Mouse (Mus musculus) granulocyte monocyte progenitor cell, adult 5-6 weeks (primary cell): ENCODE data around the gene Adgrl2. TPM values are rescaled to one million over a fixed set of nuclear protein-coding genes. Genes with fewer than 3 reads are reported as not detected.
A peak's percentile ranks its signal among the peaks of the same experiment; 100 is the strongest.

ENCODE experiments used
- ATAC-seq: replicated peaks from 2 replicates; pipeline ENCODE4 v1.8.0; 2016; ENCODE audit warnings: mild to moderate bottlenecking, moderate TSS enrichment, inconsistent platforms; ENCODE audit not compliant: poor library complexity, severe bottlenecking
- total RNA-seq, 2 experiments: library from RNA; stranded (forward) in 1 of 2; stranded (reverse) in 1 of 2; fragments of 200-712, 200-1000 nt in 1 of 2; fragments of >200 nt in 1 of 2; fragmentation: Nextera tagmentation in 1 of 2; gene quantifications; 2 replicates each; pipeline ENCODE4 v1.2.3; 2014 to 2017

Gene Adgrl2
- 5.7 and 10.0 TPM in 2 replicates for total RNA-seq (2014; fragmentation: Nextera tagmentation)
- total RNA-seq (2017): 4.2 and 4.6 TPM in 2 replicates

DNA sequence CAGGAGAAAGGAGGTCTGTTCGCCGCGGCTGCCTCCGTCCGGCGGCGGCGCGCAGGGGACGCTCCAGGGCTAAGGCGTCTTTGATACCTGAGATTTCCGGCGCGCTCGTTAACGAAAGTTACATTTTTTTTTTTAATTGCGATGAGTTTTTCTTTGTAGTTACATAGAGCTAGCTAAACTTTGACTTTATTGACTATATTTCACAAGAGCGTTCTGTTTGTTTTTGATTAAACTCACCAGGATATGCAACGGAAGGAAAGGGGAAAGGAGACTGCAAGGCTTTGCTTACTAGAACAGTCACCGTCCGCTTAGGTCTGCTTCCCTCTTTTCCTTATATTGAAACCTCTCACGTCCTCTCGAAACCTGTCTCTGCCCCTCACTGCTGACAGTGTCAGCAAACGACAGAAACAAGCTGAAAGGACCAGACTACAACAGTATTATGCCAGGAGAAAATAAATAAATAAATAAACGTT lies at the start of gene Adgrl2:
Adgrl2 (minus strand) TSS at position 25 of the 473 bp plus-strand sequence.
- peak; percentile 44 for ATAC-seq

- ATAC-seq: no peak
These were observed 48.4 kb upstream of the Adgrl2 start for GRCm38 (mm10) chr3:149038771-149039170.

- ATAC-seq: no peak
These were observed 29.6 kb upstream of the Adgrl2 start for GRCm38 (mm10) chr3:149019925-149020324.

DNA sequence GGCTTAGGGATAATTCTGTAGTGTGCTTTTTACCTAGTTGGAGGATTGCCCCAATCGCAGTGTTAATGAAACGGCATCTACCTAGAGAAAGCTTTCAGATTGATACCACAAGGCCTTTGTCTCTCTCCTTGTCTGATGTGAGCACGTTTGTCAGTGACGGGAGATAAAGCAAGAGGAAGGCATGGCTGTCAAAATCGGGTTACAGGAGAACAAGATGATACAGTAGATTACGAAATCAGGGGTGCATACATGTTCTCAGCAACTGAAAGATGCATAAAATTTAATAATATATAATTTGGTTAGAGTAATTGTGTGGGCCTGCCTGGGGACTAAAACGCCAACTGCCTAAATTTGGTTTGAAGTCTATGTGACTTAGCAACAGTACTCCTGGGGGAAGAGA lies 19.0 kb upstream of the Adgrl2 start:
- no peak for ATAC-seq

DNA sequence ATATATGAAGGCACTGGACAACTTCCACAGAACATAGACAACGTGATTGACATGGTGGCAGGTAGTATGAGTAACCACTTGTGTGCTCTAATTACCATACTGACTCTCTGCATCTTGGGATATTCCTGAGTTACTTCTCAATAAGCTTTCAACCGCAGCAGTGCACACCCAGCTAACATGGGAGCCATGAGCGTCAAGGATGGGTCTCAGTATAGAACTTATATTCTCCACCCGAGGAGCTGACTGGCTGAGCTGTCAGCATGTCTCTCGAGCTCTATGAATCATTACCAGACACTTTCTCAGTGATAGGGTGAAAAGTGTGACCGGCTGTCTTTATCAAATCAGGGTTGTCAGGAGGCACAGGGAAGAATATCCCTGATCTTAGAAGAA lies 18.3 kb upstream of the Adgrl2 start:
- ATAC-seq: no peak

DNA sequence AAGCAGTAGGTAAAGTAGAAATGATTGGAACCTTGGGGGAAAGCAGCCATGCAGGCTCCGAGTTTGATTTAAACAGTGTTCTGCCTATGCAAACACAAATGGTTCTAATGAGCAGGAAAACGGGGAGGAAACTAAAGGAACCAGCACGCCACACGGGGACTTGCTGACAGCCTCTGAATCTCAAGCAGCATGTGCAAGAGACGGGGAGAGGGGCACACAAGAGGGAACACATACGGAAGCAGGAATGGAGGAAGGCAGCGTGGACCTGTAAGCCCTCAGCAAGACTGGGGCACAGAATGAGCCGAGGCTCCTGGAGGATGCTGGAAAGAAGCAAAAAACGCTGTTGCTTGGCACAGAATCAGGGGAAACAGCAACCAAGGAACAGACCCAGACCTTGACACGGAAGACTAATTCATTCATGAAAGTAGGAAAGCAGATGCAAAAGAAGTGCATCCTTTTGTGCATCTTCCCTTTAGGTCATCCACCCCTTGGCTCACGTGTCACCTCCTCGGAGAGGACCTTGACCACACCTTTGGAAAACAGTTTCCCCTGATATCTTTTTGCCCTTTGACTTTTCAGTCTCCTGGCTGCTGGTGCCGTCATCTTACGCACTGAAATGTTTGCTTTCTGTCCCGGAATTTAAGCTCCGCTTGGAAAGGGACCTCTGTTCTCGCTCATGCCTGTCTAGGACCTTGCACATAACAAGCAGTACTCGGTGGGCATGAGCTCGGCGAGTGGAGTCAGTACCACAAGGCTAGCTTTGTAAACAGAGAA lies 17.7 kb upstream of the Adgrl2 start:
- ATAC-seq: no peak

DNA sequence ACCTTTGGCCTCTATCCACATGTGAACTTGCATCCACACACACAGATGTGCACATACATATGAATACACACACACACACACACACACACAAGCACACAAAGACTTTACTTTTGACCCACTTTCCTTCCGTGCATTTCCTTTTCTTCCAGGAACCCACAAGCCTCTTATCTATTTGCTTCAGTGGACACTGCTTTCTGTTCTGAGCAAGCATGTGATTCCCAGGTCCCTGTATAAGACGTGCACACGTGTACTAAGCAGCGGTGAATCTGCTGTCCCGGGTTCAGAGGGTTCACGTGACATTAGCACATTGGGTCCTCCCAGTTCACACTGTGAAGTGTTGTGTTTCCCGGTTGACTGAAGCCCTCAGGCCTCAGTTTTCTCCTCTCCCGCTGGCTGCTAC lies 11.0 kb upstream of the Adgrl2 start:
- no peak for ATAC-seq

- no peak for ATAC-seq
These were observed 8.3 kb upstream of the Adgrl2 start for GRCm38 (mm10) chr3:148998661-148999060.

- ATAC-seq: no peak
These were observed 701 bp upstream of the Adgrl2 start for GRCm38 (mm10) chr3:148991056-148991455.

DNA sequence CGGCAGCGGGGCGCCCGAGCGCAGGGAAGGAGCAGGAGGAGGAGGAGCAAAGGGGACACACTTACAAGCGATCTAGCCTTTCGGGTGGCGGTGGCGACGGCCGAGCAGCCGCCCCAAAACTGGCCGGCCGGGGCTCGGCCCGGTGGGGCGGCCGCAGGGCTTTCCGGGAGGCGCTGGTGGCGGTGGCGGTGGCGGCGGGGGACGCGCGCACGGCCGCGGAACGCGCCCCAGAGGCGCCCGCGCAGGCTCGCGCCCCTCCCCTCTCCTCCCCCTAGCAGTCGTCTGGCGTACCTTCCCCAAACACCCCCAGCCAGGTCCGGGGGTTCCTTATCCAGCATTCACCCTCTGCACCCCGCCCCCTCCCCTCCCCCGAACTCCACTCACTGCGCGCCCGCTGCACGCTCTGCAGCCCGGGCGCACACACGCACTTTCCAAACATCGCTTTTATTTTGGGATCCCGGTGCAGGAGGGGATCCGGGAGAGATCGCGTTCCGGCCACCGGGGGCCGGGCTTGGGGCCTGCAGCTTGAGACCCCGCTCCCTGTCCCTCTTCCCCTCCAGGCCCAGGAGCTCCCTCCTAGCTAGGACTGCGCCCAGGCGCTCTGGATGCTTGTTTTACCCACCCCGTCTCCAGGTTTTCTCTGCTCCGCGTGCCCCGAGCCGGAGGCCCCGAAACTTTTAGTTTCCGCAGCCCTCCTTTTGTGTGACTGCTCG lies 381 bp downstream of the Adgrl2 start:
- ATAC-seq: peak; percentile 8

DNA sequence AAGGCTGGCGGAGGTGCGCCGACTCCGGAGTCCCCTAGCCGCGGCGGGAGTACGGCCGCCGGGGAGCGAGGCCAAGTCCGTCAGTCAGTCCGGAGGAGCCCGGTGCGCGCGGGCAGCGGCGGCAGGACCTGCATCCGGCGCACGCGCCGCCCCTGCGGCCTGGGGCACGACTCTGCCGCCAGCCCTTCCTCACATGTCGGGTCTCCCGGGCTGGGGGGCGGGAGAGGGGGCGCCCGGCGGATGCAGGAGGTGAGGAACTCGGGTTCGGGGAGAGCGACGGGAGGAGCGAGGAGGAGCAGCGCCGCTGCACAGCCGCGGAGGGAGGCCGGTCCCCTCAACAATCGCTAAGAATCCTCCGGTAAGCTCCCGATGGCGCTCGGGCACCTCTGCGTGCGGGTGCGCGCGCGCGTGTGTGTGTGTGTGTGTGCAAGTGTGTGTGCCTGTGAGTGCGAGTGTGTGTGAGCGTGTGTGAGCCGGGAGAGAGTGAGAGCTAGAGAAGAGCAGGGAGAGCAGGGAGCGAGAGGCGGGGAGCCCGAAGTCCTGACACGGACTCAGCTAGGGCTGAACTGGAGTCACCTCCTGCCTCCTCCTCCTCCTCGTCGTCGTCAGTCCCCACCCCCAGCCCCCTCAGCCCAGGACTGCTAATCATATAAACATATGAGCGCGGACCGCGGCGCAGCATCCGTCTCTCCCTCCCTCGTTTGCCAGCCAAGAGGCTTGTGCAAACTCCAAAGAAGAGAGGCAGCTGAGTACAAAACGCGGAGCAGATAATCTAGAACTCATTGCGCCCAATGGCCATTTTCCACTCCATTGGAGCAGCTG lies 1.1 kb downstream of the Adgrl2 start:
- peak; percentile 64 for ATAC-seq

DNA sequence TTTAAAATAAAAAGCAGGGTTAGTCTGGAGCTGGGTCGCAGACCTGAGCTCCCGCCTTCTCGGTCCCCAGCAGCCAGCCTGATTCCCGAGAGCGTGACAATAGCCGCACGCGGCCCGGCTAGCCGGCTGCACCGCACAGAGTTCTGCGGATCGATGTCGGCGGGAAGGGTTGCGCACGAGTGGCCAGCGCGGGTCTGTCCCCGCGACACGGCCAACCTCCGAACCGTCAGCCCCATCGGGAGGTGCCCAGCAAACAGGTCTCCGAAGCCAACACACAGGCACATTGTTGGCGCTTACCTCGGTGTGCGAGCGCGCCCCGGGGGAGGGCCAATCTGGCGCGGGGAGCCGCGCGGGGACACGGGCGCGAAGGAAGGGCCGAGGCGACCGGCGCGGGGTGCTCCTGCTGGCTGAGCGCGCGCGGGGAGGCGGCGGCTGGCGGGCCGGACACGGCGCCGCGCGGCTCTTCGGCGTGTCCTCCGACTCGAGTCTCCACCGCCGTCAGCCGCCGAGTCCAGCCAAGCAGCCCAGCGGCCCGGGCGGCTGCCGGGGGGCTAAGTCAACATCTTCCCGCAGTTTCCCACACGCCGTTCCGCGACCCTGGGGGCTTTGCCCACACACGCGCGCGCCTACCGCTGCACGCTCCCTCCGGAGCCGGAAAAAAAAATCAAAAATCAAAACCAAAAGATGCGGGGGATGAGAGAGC lies 1.9 kb downstream of the Adgrl2 start:
- ATAC-seq: no peak

DNA sequence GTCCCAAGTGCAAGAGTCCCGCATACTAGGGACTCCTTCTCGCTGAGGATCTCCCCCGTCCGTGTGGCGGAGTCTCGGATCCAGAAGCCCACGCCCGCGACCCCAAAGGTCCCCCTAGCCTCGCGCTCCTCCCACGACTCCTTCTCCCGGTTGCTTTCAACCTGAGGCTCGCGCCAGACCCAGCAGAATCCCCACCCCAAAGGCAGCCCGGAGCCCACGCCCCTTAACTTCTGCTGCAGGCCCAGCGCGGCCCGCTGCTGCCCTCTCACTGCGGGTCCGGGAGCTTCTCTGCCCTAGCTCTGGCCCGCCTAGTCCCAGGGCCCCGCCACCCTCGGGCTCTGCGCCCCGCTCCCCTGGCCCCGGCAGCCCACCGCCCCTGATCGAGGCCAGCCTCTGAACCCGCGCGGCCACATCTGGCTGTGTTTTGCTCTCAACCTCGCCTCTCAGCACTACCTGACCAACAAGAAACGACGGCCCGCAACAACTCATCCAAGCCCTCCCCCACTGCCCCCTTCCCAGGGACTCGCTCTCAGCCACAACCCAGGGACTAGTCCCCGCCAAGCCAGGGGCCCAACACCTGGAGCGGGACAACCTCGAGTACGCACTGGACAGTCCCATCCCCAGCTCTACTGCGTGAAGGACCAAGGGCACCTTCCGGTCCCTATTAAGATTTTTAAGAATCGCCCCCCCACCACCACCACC lies 2.6 kb downstream of the Adgrl2 start:
- ATAC-seq: peak; percentile 53

- ATAC-seq: no peak
These were observed 3.3 kb downstream of the Adgrl2 start for GRCm38 (mm10) chr3:148986894-148987590.

GRCm38 (mm10) chr3:148986296-148986893 lies 4.0 kb downstream of the Adgrl2 start:
- no peak for ATAC-seq

- no peak for ATAC-seq
These were observed 6.0 kb downstream of the Adgrl2 start for GRCm38 (mm10) chr3:148984326-148984725.

- ATAC-seq: peak; percentile 90
These were observed 8.0 kb downstream of the Adgrl2 start for GRCm38 (mm10) chr3:148982370-148982769.

DNA sequence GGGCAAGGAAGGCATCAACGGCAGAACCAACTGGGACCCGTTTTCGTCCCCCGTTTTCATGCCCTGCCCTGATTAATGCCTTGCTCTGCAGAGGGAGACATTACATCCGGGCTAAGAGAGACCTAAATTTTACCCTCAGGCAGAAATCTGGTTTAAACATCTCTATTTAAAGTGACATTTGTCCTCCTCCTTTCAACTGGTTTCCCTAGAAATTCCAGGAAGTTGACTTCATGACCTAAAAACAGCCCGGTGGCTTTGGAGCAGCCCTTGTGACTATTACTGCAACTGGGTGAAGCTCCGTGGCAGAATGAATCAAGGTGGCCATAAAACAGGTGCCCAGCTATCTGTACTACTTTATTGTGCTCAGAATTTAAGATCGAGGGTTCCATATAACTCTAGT lies 8.6 kb downstream of the Adgrl2 start:
- no peak for ATAC-seq

- ATAC-seq: no peak
These were observed 11.8 kb downstream of the Adgrl2 start for GRCm38 (mm10) chr3:148978541-148978940.
